Mouse (Mus musculus): ENCODE results near the gene Pnliprp2. TPM values are rescaled to one million over a fixed set of nuclear protein-coding genes. Genes with fewer than 3 reads are reported as not detected.

Gene Pnliprp2
- 0.09 and 0.15 TPM in 2 replicates for polyA plus RNA-seq (2015; fragmentation: Nextera tagmentation; extraction: Ambion mirVana)

DNA sequence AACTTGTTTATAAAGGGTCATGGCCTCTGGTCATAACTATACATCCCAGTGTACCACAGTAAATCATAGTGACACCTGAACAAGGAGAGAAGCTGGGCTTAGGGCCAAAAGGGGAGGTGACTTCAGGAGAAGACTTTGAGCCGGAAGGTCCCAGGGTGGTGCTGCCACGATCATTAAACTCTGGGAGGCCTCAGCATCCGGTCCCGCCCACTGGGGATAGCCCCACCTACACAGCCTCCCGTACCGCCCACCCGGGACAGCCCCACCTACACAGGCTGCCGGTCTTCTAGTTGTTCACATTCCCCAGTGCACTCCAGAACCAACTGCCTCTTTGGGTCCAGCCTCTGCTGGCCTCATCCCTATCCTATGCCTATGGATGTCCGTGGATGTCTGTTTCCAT lies at the start of gene Pnliprp2:
Gene Pnliprp2 (plus strand): TSS at position 297 of the 400 bp plus-strand sequence.
- Histone ChIP-seq H3K4me2 (no peak within 1 kb of the TSS), H3K9me3 (replicated peaks) (no peaks in the 10 kb centered on the region; the same call in 1 of the 2 replicates), H3K4me1 (replicated peaks) (0 out of 2 replicates have a peak, but pooled peaks cover 3% of the 10 kb centered on the region), H3K4me3 (no peak within 1 kb of the TSS), H3K27ac (no peak within 1 kb of the TSS), H3K9ac (no peak within 1 kb of the TSS), H3K27me3 (0 out of 2 replicates have a peak, but pooled peaks cover 5% of the 10 kb centered on the region), H3K36me3 (no peaks in the 10 kb centered on the region)
- ATAC-seq (replicated peaks; ENCODE audit: insufficient number of reproducible peaks, insufficient read depth, low FRiP score, low read depth), result no peak
- 64% methylated on average over 9 of the region's 9 CpGs for WGBS

- H3K36me3 ChIP-seq, result no peaks in the 10 kb centered on the region
- no peak overlapping the region for H3K9ac ChIP-seq
- ATAC-seq (replicated peaks; ENCODE audit: insufficient number of reproducible peaks, insufficient read depth, low FRiP score, low read depth), result no peak
- H3K27me3 ChIP-seq, result no peaks in the 10 kb centered on the region
- no peak overlapping the region for H3K27ac ChIP-seq
- no peak overlapping the region for H3K4me3 ChIP-seq
- H3K4me1 ChIP-seq (replicated peaks), result no peaks in the 10 kb centered on the region
- H3K9me3 ChIP-seq (replicated peaks), result no peaks in the 10 kb centered on the region
- no peak overlapping the region for H3K4me2 ChIP-seq
- 79% methylated on average over 4 of the region's 4 CpGs for WGBS
Measured at GRCm38 (mm10) chr19:58717925-58718324, 41.6 kb upstream of the Pnliprp2 start.

- ATAC-seq (replicated peaks; ENCODE audit: insufficient number of reproducible peaks, insufficient read depth, low FRiP score, low read depth), result no peak
- no peak overlapping the region for H3K4me3 ChIP-seq
- H3K27ac ChIP-seq, result no peak overlapping the region
- no peaks in the 10 kb centered on the region for H3K9me3 ChIP-seq (replicated peaks)
- H3K9ac ChIP-seq, result no peak overlapping the region
- no peaks in the 10 kb centered on the region for H3K36me3 ChIP-seq
- H3K4me1 ChIP-seq (replicated peaks), result no peaks in the 10 kb centered on the region
- no peaks in the 10 kb centered on the region for H3K27me3 ChIP-seq
- H3K4me2 ChIP-seq, result no peak overlapping the region
Measured at GRCm38 (mm10) chr19:58720439-58720838, 39.1 kb upstream of the Pnliprp2 start.

- no peaks in the 10 kb centered on the region for H3K4me1 ChIP-seq (replicated peaks)
- H3K4me2 ChIP-seq, result no peak overlapping the region
- no peaks in the 10 kb centered on the region for H3K9me3 ChIP-seq (replicated peaks)
- no peak overlapping the region for H3K9ac ChIP-seq
- ATAC-seq (replicated peaks; ENCODE audit: insufficient number of reproducible peaks, insufficient read depth, low FRiP score, low read depth), result no peak
- H3K36me3 ChIP-seq, result no peaks in the 10 kb centered on the region
- no peaks in the 10 kb centered on the region for H3K27me3 ChIP-seq
- WGBS, result 59% methylated on average over 5 of the region's 5 CpGs
- no peak overlapping the region for H3K27ac ChIP-seq
- H3K4me3 ChIP-seq, result no peak overlapping the region
Measured at GRCm38 (mm10) chr19:58726551-58726950, 33.0 kb upstream of the Pnliprp2 start.

DNA sequence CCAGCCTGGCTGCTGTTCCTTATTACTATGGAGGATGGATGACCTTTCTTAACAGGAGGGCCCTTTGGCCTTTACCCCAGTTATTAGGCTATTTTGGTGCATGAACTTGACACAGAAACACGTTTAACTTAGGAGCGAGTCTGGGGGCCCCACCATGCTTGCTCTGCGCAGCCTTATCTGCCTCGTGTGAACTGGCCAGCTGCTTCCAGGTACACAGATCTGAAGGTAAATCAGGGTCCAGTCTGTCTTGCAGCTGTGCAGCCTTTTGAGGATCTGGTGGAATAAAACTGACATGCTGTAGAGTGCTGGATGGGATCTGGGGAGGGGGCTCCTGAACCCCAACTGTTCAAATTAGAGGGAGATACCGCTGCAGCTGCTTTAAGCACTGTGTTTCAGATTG lies 31.8 kb upstream of the Pnliprp2 start:
- Histone ChIP-seq H3K9ac (no peak overlapping the region), H3K4me1 (replicated peaks) (no peaks in the 10 kb centered on the region), H3K9me3 (replicated peaks) (no peaks in the 10 kb centered on the region), H3K4me3 (no peak overlapping the region), H3K27ac (no peak overlapping the region), H3K36me3 (no peaks in the 10 kb centered on the region), H3K4me2 (no peak overlapping the region), H3K27me3 (no peaks in the 10 kb centered on the region)
- ATAC-seq (replicated peaks; ENCODE audit: insufficient number of reproducible peaks, insufficient read depth, low FRiP score, low read depth), result no peak
- 63% methylated on average over 5 of the region's 5 CpGs for WGBS

- H3K27ac ChIP-seq, result no peak within 1 kb of the TSS
- WGBS, result 45% methylated on average over 5 of the region's 5 CpGs
- no peaks in the 10 kb centered on the region for H3K4me1 ChIP-seq (replicated peaks)
- no peak within 1 kb of the TSS for H3K9ac ChIP-seq
- no peak for ATAC-seq (replicated peaks; ENCODE audit: insufficient number of reproducible peaks, insufficient read depth, low FRiP score, low read depth)
- H3K4me3 ChIP-seq, result no peak within 1 kb of the TSS
- H3K9me3 ChIP-seq (replicated peaks), result no peaks in the 10 kb centered on the region
- H3K27me3 ChIP-seq, result no peaks in the 10 kb centered on the region
- H3K36me3 ChIP-seq, result no peaks in the 10 kb centered on the region
- H3K4me2 ChIP-seq, result no peak within 1 kb of the TSS
Measured at GRCm38 (mm10) chr19:58728445-58729031, 31.0 kb upstream of the Pnliprp2 start, which contains the start of gene Pnliprp1. TSS of gene Pnliprp1 (plus strand) at chr19:58728887.

DNA sequence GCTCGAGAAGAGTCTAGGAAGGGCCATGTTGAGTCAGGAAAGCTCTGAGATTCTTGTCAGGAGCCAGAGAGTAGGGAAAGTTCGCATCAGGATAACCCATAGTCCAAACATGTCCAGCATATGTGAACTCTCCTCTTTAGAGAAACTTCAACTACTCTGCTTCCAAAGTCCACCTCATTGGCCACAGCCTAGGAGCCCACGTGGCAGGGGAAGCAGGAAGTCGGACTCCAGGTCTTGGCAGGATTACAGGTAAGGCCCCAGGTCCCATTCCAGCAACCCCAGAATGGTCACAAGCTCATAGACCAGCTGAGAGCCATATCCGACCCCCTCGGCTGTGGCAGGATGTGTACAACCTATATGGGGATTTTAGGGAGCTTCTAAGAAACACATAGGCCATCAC lies 26.3 kb upstream of the Pnliprp2 start:
- WGBS, result 77% methylated on average over 6 of the region's 6 CpGs
- ATAC-seq (replicated peaks; ENCODE audit: insufficient number of reproducible peaks, insufficient read depth, low FRiP score, low read depth), result no peak
- no peak overlapping the region for H3K4me3 ChIP-seq

GRCm38 (mm10) chr19:58738111-58738510 lies 21.4 kb upstream of the Pnliprp2 start:
- Histone ChIP-seq H3K9me3 (replicated peaks) (no peaks in the 10 kb centered on the region), H3K4me3 (no peak overlapping the region), H3K27ac (no peak overlapping the region), H3K36me3 (no peaks in the 10 kb centered on the region), H3K27me3 (no peaks in the 10 kb centered on the region), H3K9ac (no peak overlapping the region), H3K4me2 (no peak overlapping the region), H3K4me1 (replicated peaks) (no peaks in the 10 kb centered on the region)
- ATAC-seq (replicated peaks; ENCODE audit: insufficient number of reproducible peaks, insufficient read depth, low FRiP score, low read depth), result no peak
- whole genome bisulfite sequencing, result 83% methylated on average over 4 of the region's 4 CpGs

More for the DNA sequence above, 26.3 kb upstream of the Pnliprp2 start:
- Histone ChIP-seq H3K4me2 (no peak overlapping the region), H3K36me3 (no peaks in the 10 kb centered on the region), H3K27ac (no peak overlapping the region), H3K9me3 (replicated peaks) (no peaks in the 10 kb centered on the region), H3K9ac (no peak overlapping the region), H3K4me1 (replicated peaks) (no peaks in the 10 kb centered on the region), H3K27me3 (no peaks in the 10 kb centered on the region)

DNA sequence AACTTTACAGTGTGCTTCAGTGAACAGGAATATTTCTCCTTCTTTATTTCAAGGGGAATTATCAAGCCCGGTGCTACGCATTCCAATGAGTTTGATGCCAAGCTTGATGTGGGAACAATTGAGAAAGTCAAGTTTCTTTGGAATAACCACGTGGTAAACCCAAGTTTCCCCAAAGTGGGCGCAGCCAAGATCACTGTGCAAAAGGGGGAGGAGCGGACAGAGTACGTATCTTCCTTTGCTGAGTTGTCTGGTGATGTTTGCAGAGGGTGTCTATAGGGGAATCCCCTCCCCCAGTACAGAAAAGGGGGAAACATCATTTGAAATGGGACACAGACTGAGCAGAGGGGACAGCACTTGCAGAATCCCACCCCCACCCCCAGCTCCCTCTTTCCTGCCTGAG lies 18.5 kb upstream of the Pnliprp2 start:
- WGBS, result 77% methylated on average over 6 of the region's 6 CpGs
- Histone ChIP-seq H3K4me2 (no peak overlapping the region), H3K27me3 (no peaks in the 10 kb centered on the region)

GRCm38 (mm10) chr19:58742711-58743110 lies 16.8 kb upstream of the Pnliprp2 start:
- H3K36me3 ChIP-seq, result no peaks in the 10 kb centered on the region
- H3K9ac ChIP-seq, result no peak overlapping the region
- no peak overlapping the region for H3K4me3 ChIP-seq
- no peak overlapping the region for H3K27ac ChIP-seq
- no peak overlapping the region for H3K4me2 ChIP-seq
- no peaks in the 10 kb centered on the region for H3K9me3 ChIP-seq (replicated peaks)
- ATAC-seq (replicated peaks; ENCODE audit: insufficient number of reproducible peaks, insufficient read depth, low FRiP score, low read depth), result no peak
- H3K27me3 ChIP-seq, result no peaks in the 10 kb centered on the region
- WGBS, result 80% methylated on average over 4 of the region's 4 CpGs
- H3K4me1 ChIP-seq (replicated peaks), result no peaks in the 10 kb centered on the region

More for the DNA sequence above, 18.5 kb upstream of the Pnliprp2 start:
- Histone ChIP-seq H3K4me1 (replicated peaks) (no peaks in the 10 kb centered on the region), H3K9me3 (replicated peaks) (no peaks in the 10 kb centered on the region), H3K27ac (no peak overlapping the region), H3K9ac (no peak overlapping the region), H3K36me3 (no peaks in the 10 kb centered on the region), H3K4me3 (no peak overlapping the region)
- no peak for ATAC-seq (replicated peaks; ENCODE audit: insufficient number of reproducible peaks, insufficient read depth, low FRiP score, low read depth)

DNA sequence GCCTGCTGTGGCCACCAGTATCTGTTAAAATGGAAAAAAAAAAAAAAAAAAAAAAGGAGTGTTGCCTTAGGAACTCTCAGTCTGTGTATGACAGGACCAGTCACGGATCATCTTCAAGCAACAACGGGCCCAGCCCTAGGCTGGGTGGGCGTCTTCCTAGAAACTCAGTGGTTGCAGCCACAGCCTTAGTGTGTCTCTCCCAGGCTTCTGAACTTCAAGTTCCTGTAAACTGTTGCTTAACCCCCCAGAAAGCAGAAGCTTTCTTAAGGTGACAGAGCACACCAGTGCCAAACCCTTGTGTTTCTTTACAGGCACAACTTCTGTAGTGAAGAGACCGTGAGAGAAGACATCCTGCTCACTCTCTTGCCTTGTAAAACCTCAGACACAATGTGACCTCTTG lies 15.8 kb upstream of the Pnliprp2 start:
- ATAC-seq (replicated peaks; ENCODE audit: insufficient number of reproducible peaks, insufficient read depth, low FRiP score, low read depth), result no peak
- Histone ChIP-seq H3K27me3 (no peaks in the 10 kb centered on the region), H3K4me3 (no peak overlapping the region), H3K9ac (no peak overlapping the region), H3K9me3 (replicated peaks) (no peaks in the 10 kb centered on the region), H3K4me1 (replicated peaks) (no peaks in the 10 kb centered on the region), H3K27ac (no peak overlapping the region), H3K4me2 (no peak overlapping the region), H3K36me3 (no peaks in the 10 kb centered on the region)
- 64% methylated on average over 4 of the region's 4 CpGs for WGBS

GRCm38 (mm10) chr19:58747498-58748000 lies 12.0 kb upstream of the Pnliprp2 start:
- Histone ChIP-seq H3K27ac (no peak overlapping the region), H3K27me3 (no peaks in the 10 kb centered on the region), H3K9ac (no peak overlapping the region), H3K4me1 (replicated peaks) (no peaks in the 10 kb centered on the region), H3K4me3 (no peak overlapping the region), H3K4me2 (no peak overlapping the region), H3K36me3 (no peaks in the 10 kb centered on the region), H3K9me3 (replicated peaks) (no peaks in the 10 kb centered on the region)
- no peak for ATAC-seq (replicated peaks; ENCODE audit: insufficient number of reproducible peaks, insufficient read depth, low FRiP score, low read depth)
- 80% methylated on average over 9 of the region's 9 CpGs for WGBS

All from heart, embryonic 15.5 days (tissue).